Mouse (Mus musculus) thymus, postnatal 25 days (tissue): ENCODE measurements at regions not wholly inside any gene's neighbourhood (a gene's known extent, or its start where the extent isn't known, plus 50 kb on each side); places are given as distances from the start of the nearest gene placed in this dataset.

ENCODE experiments used
- DNase-seq: peaks from one replicate; pipeline ENCODE4 v3.0.0; 2022

DNA sequence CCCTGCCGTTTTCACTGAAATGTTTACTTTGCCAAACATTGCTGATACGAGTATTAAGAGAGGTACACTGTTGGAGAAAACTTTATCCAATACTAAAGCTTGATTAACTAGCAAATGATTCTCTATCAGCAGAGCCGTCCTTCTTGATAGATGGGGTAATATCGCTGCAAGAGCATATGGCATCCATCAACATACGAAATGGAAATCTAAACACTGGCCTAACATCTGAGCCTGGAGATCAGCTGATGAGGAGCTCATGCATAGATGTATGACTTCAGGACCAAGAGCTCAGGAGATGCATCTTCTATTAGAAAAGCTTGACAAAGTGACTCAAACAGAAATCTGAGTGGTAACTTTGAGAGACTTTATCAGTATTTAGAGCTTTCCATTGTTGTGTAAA is 666.5 kb downstream of the Defb40 start:
- DNase-seq, result no peak

DNA sequence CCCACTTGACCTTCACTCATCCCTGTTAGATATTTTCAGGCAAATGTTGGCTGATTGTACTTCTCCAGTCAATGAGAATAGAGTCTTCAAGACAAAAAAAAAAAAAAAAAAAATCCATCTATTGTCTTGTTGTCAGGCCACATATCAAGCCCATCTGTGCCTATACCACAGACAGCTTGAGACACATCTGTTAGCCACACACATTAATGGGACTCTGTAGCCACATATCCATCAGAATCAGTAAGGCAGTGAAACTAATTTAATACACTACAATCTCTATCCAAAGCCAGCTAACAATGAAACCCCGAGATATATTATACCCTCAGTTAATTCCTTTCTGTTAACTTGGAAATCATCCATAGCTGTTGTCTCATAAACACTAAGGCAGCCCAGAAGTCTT is 667.1 kb downstream of the Defb40 start:
- no peak for DNase-seq

DNA sequence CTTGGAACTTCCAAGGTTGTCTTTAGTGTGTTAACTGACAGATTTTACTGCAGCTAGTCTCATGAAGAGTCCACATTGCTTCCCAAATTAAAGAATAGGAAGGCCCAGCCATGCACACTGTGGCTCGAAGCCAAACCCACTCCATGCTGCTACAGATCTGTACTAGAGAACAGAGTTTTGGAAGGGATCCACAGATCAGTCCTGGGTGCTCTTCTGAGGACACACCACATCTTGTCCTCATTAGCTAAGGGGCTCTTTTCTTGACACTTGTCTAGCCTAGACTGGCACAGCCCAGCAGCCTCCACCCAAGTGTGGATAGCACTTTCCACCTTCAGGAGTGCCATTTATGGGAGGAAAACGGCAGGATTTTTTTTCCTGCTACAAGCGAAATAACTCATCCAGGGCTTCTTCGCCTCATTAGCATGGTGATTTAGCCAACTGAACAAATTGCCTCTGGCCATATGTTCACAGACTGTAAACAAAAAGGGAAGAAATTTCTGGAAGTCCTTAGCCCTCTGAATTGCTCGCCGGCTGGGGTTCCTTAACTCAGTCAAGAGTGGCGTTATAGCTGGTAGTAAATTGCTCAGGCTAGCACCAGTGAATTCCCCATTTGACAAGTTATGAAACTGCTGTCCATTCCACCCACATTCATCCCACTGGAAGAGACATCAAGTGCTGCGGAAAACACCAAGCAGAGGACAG is 690.4 kb downstream of the Defb40 start:
- no peak for DNase-seq

DNA sequence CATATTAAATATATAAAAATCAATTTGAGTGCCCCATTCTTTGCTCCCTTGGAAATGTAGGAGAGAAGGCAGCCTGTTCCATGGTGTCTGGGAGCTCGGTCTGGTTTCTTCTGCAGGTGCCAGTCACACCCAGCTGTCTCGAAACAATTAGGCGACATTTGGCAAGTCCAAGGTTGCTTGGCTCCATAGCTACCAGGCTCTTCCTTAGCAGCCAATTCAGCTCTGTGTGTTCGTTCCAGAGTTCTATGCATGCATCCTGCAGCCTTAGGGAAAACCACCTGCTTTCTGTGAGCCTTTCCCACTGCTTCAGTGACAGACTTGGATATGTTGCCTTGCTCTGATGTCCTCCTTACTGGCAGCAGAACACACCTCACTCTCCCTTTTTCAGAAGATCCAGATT is 698.1 kb downstream of the Defb40 start:
- DNase-seq, result no peak

DNA sequence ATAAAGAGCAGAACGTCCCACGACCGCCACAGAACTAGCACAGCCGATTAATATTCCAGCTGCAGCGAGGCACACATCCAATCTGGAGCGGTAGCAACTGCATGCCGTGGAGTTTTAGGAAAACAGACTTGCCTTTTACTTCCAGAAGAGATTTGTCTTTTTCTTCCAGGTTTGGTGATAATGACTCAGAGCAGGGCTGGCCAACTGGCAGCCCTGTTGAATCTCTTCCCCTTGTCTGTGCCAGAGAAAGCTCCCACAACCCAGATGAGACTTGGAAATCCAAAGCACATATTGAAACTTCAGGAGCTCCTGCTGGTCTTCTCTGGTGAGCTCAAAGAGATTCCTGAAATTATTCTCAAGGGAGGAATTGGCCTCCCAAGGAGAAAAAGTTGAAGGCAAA is 709.8 kb downstream of the Defb40 start:
- no peak for DNase-seq

DNA sequence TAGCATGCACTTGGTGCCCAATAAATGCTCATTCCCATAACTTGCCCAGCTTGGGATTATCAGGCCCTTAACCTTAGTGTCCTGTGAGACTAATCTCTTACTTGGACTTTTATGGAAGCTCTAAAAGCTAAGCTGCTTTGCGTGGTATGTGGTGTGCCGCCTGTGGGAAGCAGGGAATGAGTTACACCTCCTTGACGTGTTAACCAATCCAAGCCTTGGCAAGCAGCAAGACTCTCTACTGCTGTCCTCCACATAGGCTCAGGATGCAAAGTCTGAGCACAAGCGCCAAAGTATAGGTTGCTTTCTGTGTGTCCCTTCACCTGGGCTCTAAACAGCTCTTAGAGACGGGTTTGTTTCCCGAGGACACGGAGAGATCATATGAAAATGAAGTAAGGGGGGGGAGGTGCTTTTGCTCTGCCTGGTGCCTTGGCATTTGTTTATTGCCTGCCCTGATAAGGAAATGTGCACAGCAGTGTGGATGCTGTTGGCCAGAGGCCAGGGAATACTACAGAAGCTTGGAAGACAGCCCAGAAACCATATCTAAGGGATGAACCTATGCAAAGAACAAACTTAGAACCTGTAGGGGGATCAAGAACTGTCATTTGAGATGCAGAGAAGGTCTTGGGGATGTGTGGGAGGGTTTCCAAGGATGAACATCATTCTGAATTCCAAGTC is 719.6 kb downstream of the Defb40 start:
- DNase-seq, result no peak

DNA sequence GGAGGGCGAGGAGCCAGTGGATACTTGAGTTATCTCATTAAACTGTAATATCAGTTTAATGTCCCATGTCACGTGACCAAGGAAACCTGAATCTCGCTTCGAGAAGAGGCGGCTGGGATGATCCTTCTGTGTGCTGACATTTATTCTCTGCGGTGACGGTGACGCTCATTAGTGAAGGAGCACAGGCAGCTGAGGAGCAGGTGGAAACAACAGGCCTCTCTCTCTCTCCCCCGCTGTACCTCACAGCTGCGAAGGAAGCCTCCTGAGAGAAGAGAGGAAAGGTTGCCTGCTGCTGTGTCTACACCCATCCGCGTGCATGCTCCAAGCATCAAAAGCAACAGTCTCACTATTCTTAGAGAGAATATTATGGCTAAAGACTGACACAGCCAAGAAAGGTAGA is 731.8 kb downstream of the Defb40 start:
- no peak for DNase-seq

DNA sequence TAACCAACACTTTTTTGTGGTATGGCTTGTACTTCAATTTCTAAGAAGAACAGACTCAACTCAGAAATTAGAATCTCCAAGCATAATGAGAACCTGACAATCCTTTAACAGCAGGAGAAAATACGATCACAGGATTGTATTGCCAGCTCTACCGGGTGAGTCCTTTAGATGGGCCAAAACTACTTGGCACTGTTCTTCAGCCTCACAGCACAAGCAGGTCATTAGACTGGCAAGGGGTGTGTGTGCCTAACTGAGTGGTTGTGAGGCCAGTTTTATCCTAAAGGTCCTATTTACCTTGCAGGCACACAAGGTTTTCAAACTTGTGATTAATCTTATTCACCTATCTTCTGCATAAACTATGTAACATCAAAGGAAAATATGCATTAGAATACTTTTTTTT is 760.5 kb downstream of the Defb40 start:
- DNase-seq, result no peak

DNA sequence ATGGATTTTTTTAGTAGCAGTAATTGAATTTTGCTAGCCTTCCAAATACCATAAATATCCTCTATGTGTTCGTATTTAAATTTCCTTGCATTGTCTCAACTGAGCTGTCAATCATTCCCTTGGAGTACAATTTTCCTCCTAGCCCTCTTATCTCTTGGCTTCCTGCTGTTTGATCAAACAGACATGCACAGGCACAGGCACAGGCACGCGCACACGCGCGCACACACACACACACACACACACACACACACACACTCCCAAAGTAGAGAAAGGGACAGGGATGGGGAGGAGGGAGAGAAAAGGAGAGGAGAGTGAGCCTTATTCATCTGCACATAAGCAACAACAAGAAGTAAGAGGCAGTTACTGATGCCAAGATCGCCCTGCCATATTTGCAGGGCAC is 760.9 kb downstream of the Defb40 start:
- DNase-seq, result no peak

DNA sequence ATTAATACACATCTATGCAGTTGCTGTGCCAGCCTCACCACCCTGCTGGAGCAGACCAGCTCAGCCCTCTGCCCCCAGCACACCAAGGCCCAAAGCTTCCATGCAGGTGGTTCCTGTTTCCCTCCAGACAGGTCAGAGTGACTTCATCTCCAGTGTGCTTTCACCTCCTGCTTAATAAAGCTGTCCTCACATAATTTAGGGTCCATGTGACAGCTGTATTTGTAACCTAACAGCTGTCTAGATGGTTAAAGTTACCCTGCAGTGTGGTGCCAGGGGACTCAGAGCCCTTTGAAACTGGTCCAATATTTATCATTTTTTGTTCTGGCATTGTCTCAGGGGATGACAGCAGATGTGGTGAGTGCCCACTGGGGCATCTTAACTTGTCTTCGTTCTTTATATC is 761.5 kb downstream of the Defb40 start:
- DNase-seq, result no peak

DNA sequence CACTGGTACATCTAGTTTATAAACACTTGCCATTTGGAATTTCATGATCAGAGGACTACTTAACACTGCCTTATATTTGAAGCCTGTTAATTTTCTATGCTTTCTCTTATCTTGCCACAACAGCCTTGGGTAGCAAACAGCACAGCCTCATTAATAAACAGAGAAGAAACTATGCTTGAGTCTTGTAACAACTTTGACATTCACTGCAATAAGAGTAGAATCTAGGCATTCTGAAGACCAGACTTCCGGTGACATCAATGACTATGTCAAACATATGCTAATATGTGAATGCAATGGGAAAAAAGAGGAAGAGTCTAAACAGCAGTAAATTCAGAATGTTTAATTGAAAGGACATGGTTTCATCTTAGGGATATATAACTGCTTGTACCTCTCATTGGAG is 768.0 kb downstream of the Defb40 start:
- no peak for DNase-seq

DNA sequence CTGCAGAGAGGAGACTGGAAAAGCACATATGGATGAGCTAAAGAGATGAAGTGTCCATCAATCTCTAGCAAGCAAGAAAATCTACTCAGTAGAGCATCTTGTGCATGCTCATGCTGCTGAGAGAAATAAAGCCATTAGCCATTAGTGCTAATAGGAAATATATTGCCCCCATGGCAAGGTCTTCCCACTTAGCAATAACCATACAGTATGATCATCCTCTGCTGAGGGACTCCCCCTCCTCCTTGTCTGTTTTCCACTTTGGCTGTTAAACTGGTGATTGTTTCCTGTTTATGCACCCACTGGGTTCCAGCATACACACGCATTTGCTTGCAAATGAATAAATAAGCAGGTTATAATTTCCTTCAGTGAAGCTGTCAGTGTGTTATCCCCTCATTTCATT is 769.4 kb downstream of the Defb40 start:
- DNase-seq, result no peak

DNA sequence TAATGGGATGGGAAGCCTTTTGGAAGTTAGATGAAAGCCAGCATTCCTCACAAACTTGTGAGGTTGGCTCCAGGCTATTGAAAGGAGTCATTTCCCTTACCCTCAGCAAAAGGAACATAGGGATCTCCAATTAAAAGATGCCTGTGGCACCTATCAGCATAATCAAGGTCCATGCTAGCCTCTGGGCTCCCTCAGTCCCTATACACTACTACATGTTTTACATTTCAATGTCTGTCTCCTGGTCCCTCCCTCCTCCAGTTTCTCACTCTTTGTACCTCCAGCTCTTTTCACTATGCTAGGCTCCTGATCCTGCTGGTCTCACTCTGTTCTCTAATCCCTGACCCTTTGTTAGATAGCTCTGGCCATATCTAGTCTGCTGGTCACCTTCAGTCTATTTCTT is 790.6 kb downstream of the Defb40 start:
- DNase-seq, result no peak

DNA sequence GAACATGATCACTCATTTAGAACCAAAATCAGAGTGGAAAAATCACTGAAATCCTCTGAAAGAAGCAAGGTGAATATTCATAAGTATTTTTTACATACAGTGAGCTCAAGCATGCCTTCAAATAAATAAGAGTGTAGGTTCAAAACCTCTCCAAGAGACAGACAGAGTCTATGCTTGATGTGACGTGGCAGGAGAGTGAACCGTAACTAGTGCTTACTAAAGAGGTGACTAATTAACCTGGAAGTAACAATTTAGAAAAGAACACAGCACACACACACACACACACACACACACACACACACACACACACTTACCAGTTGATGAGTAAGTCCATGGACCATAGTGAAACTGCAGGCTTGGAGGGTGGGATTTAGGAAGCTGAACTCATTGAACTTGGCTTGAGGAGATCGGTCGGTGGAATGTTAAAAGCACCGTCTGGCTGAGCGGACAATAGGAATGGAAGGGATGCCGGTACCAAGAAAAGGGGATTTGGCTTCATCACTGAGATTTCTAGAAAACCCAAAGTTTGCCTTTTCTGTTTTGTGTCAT is 802.4 kb downstream of the Defb40 start:
- no peak for DNase-seq

DNA sequence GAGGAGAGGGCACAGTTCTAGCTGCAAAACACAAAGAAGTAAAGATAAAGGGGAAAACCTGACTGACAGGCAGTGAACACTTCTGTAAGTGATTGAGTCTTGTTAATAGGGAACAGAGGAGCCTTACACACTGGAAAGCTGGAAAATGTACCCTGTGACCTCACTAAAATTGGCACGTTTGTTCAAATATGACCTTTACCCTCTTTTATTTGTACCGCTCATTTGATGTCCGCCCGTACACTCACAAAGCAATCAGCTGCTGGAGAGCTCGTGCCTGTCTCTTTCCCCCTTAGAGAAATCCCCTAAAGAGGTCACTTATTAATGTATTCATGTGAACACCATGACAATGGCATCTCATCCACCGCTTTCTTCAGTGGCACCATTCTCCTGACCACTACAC is 819.4 kb downstream of the Defb40 start:
- DNase-seq, result no peak

DNA sequence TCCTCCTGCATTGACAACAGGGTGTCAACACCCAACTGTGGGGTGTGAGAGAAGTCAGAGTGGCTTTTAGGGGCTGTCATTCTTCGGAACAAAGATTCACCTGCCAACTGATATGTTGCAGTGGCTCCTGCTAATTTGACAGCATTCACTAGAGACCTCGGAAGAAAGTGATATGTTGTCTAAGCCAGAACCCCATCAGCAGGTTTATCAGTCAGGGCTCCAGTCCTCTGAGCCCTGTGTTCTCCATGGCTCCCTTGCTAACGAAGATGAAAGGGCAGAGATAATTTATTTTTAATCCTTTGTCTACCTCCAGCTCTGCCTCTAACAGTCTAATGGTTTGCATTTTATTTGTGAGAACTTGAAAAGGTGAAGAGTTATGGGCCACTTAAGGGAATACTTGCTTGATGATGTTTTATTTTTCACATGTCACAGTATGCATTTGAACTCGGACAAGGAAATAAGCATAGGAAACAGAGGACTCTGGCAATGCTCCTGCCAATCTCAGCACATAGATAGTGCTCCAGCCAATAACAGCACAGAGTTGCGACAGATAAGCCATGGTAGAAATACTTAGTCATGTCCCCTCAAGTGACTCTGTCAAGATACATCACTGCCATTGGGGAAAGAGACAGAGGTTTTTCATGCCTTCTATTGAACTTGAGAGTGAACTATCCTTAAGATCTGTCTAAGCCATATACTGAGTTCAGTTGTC is 862.6 kb downstream of the Defb40 start:
- DNase-seq, result no peak

DNA sequence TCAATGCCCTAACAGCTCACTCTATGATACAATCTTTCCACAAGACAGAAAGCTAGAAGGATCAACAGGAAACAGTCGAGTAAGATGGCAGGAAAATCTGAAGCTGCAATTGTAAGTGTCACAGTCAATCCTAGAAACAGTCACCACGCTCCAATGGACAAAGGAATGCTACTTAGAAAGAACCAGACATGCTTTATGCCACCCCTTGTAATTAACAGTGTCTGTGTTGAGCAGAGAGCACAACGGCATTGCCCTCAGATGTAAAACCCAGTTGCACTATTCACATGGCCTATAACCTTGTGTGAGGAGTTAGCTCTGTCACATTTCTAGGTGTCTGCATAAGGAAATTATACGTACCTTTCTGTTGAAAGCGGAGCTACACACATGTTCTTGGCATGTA is 864.8 kb downstream of the Defb40 start:
- no peak for DNase-seq

DNA sequence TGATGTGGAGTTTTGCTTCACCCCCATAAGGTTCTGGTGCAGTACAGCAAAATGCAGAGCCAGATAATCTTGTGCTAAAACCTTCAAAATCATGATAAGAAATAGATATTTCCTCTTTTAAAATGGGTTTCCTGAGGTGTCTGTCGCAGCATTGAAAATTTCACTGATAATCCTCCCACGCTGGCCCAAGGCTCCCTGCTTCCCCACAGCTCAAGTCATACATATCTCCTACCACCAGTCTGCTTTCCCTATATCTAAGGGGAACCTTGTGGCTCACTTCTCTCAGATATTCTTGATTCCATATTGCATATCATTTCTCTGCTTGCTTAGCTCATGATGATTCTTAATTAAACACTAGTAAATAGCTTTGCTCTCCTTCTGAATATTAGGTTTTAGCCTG is 868.6 kb downstream of the Defb40 start:
- no peak for DNase-seq

DNA sequence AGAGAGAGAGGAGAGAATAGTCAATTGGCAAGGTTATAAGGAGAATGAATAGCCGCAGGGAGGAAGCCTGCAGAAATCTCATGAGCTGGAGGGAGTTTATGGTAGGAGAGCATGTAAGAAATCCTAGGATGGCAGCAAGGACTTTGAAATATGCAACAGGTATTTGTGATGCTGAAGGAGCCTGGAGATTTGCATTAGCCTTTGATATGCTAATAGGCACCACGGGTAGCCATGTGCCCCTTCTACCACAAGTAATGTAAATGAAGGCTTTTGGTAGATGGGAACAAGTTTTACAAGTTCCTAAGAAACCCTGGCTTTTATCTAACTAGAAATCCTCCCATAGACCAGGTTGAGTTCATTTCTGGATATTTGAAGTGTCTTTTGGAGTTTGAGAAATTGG is 871.2 kb downstream of the Defb40 start:
- DNase-seq, result no peak

DNA sequence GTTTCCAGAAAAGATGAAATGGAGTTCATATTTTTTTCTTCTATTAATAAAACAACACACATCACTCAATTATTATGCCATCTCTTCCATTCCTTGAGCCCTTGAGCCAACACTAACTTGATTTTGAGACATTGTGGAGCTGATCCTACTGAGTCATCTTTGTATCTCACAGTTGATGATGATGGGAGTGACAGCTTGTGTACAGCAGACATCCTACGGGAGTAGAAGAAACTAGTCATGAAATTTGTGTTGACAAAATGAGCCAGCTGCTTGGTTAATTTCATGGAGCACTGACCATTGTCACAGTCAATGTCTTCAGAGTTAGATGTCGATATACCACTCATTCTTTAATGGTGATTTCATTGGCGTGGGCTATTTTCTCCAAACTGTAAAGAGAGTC is 912.6 kb downstream of the Defb40 start:
- DNase-seq, result no peak

DNA sequence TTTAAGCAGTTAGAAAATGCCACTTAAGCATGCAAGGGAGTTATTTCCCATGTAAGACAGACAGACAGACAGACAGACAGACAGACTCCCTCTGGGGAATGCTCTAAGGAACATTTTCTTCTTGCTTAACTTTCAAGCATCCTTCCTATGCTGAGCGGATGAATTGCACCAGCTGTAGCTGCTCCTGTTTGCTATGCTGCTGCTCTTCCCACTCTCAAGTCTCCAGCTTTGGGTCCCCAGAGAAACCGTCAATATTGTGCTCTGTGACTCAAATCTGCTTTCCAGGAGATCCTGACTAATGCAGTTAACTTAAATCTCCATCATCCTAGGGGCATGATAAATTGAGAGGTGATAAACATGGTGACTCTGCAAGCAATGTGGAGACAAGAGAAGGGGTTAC is 918.5 kb downstream of the Defb40 start:
- DNase-seq, result no peak

DNA sequence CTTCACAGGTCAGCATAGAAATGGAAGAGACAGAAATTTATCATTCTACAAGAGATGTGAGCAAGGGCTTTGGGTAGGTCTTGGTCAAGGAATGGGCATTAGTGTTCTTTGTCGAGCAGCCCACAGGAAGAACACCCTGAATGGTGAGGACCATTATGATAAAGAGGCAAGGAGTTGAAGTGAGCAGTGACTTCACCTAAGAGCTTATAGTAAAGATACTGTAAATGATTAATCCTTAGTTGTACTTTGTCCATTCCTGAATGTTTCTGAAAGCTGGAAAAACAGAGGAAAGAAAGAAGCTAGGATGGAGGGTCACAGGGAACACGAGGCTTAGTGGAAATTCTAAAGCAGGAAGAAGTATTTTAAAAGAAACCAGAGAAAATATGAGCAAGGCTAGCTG is 956.9 kb downstream of the Defb40 start:
- DNase-seq, result no peak

DNA sequence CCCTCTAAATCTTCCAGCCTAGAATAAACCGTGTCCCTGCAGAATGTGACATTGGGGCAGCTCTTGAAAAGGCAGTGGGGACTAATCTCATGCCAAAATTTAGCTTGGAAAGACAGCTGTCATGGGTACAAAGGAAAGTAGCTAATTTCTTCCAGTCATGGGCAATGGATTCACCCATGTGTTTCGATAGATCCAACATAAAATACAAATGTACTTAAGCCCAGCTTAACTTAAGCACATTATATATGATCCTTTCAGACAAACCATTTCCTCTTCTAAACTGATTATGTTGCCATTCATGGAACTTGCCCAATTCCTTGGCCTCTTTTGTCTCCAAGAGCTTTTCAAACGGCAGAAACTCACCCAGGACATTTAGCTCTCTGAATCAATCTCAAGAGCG is 970.5 kb downstream of the Defb40 start:
- no peak for DNase-seq

DNA sequence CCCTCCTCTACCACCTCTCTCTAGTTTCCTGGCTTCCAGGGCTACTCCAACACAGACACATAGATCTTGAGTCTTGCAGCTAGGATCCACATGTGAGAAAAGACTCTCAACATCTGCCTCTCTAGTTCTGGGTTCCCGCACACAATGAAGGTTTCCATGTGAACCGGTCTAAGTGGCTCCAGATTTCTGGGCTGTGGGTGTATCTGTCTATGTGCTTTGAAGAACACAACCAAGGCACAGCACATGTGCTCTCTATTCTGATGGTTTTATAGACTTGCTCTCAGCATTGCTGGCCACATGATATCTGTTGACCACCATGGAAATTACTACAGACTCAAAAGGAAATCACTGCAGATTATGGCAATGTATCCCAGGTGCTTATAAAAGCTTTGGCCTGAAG is 972.4 kb downstream of the Defb40 start:
- DNase-seq, result no peak
